Mouse (Mus musculus): ENCODE measurements around the gene Epop. TPM values are rescaled to one million over a fixed set of nuclear protein-coding genes. Genes with fewer than 3 reads are reported as not detected.

Epop gene
- polyA plus RNA-seq, 1 experiment from 2014 or later, result 16.1 TPM

DNA sequence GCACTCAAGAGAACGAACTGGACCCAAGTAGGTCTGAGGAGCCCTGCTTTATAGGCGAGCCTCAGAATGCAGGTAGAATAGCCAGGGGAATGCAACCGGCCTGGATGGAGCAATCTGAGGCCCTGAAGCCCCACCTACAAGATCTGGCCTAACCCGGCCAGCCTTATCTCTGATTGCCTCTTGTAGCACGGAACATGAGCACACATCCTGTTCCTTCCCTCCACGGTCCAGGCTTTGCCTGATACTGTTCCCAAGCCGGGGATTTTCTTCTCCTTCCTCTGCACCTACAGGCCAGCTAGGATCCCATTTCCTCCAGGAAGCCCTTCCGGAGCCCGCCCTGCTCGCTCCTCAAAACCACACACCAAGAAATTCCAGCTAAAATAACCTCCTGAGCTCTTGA, 43.6 kb downstream of the Epop start:
- DNase-seq (ENCODE audit: low spot score), result no peak
- H3K36me3 ChIP-seq, result no peaks in the 10 kb centered on the region

DNA sequence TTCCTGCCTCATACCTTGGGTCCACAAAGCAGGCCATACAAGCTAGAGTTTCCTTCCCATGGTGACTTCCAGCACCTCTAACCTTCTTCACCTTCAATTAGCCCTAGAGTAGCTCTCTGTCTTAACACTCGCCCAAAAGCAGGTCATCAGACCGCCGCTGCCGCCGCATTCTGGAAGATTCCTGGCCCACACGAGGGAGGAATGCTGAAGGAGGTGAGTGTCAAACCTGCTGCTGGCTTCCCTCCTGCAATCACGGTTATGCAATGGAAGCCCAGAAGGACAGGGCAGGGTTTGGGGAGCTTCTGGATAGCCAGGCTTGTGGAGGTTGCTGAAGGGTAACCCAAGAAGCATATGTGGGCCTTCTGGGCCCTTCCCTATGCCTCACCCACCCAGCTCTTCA, 45.0 kb downstream of the Epop start:
- Histone ChIP-seq H3K4me1 (peaks cover 12% of the 10 kb centered on the region), H3K9me3 (replicated peaks) (no peaks in the 10 kb centered on the region)
- 78% methylated on average over 7 of the region's 7 CpGs for WGBS

More for the DNA sequence above, 43.6 kb downstream of the Epop start:
- WGBS, result 55% methylated on average over 10 of the region's 10 CpGs
- Histone ChIP-seq H3K4me1 (peaks cover 17% of the 10 kb centered on the region), H3K4me3 (no peak overlapping the region), H3K27ac (no peak overlapping the region), H3K27me3 (ENCODE audit: low read depth, poor library complexity, severe bottlenecking) (peaks cover 9% of the 10 kb centered on the region), H3K9me3 (replicated peaks) (no peaks in the 10 kb centered on the region)

GRCm38 (mm10) chr11:97579088-97579857, 50.2 kb downstream of the Epop start:
- peaks cover 35% of the 10 kb centered on the region for H3K4me1 ChIP-seq
- peaks cover 66% of the 10 kb centered on the region for H3K27me3 ChIP-seq (ENCODE audit: low read depth, poor library complexity, severe bottlenecking)
- no peak for DNase-seq (ENCODE audit: low spot score)
- 17% methylated on average over 10 of the region's 10 CpGs for WGBS
- H3K36me3 ChIP-seq, result no peaks in the 10 kb centered on the region
- H3K9me3 ChIP-seq (replicated peaks), result no peaks in the 10 kb centered on the region
- no peak overlapping the region for H3K27ac ChIP-seq
- no peak overlapping the region for H3K4me3 ChIP-seq

More for the DNA sequence above, 45.0 kb downstream of the Epop start:
- DNase-seq (ENCODE audit: low spot score), result no peak
- H3K4me3 ChIP-seq, result no peak overlapping the region
- no peak overlapping the region for H3K27ac ChIP-seq
- H3K27me3 ChIP-seq (ENCODE audit: low read depth, poor library complexity, severe bottlenecking), result peaks cover 15% of the 10 kb centered on the region
- no peaks in the 10 kb centered on the region for H3K36me3 ChIP-seq

- no peaks in the 10 kb centered on the region for H3K36me3 ChIP-seq
- no peak overlapping the region for H3K27ac ChIP-seq
- WGBS, result 43% methylated on average over 2 of the region's 2 CpGs
- H3K27me3 ChIP-seq (ENCODE audit: low read depth, poor library complexity, severe bottlenecking), result peaks cover 76% of the 10 kb centered on the region
- no peaks in the 10 kb centered on the region for H3K9me3 ChIP-seq (replicated peaks)
- DNase-seq (ENCODE audit: low spot score), result no peak
- H3K4me1 ChIP-seq, result peaks cover 43% of the 10 kb centered on the region
- no peak overlapping the region for H3K4me3 ChIP-seq
Measured at GRCm38 (mm10) chr11:97578286-97578685, 51.2 kb downstream of the Epop start.

Small RNA genes lying within 50 kb of the gene (microRNA-seq; reads per million reads assigned to microRNA genes)
- not detected for gene Gm24158
- 2.3 reads per million for gene Mir6927

Other genes starting within 250 kb of the Epop start
- gene Arhgap23, start 214.2 kb downstream of the Epop start, polyA plus RNA-seq (2016; fragmentation: Nextera tagmentation; extraction: Ambion mirVana), result 3.5 and 3.9 TPM in 2 replicates
- gene 4933428G20Rik, start 129.4 kb downstream of the Epop start, polyA plus RNA-seq (2016; fragmentation: Nextera tagmentation; extraction: Ambion mirVana), result 0.49 and 0.54 TPM in 2 replicates
- gene Srcin1, start 53.5 kb downstream of the Epop start, polyA plus RNA-seq (2016; fragmentation: Nextera tagmentation; extraction: Ambion mirVana), result 0.24 and 0.25 TPM in 2 replicates
- 2.5 TPM in 2 replicates for gene Mllt6, start 33.7 kb upstream of the Epop start, polyA plus RNA-seq (2016; fragmentation: Nextera tagmentation; extraction: Ambion mirVana)
- gene Cisd3, start 56.1 kb upstream of the Epop start, polyA plus RNA-seq (2016; fragmentation: Nextera tagmentation; extraction: Ambion mirVana), result 9.4 and 15.3 TPM in 2 replicates
- gene Pcgf2, start 70.8 kb upstream of the Epop start, polyA plus RNA-seq (2016; fragmentation: Nextera tagmentation; extraction: Ambion mirVana), result 21.0 and 21.5 TPM in 2 replicates
- 626 and 675 TPM in 2 replicates for gene Psmb3, start 73.7 kb upstream of the Epop start, polyA plus RNA-seq (2016; fragmentation: Nextera tagmentation; extraction: Ambion mirVana)
- gene Pip4k2b, start 115.0 kb upstream of the Epop start, polyA plus RNA-seq (2016; fragmentation: Nextera tagmentation; extraction: Ambion mirVana), result 1.6 and 1.9 TPM in 2 replicates
- gene Cwc25, start 136.9 kb upstream of the Epop start, polyA plus RNA-seq (2016; fragmentation: Nextera tagmentation; extraction: Ambion mirVana), result 17.8 and 21.6 TPM in 2 replicates
- gene 1700001P01Rik, start 146.2 kb upstream of the Epop start, polyA plus RNA-seq (2016; fragmentation: Nextera tagmentation; extraction: Ambion mirVana), result 0.43 and 0.74 TPM in 2 replicates
- gene Rpl23, start 152.7 kb upstream of the Epop start, polyA plus RNA-seq (2016; fragmentation: Nextera tagmentation; extraction: Ambion mirVana), result 449 and 506 TPM in 2 replicates
- 90.0 and 110 TPM in 2 replicates for gene Lasp1, start 169.3 kb upstream of the Epop start, polyA plus RNA-seq (2016; fragmentation: Nextera tagmentation; extraction: Ambion mirVana)
- gene B230217C12Rik, start 211.1 kb upstream of the Epop start, polyA plus RNA-seq (2016; fragmentation: Nextera tagmentation; extraction: Ambion mirVana), result 10.9 and 14.0 TPM in 2 replicates